Mouse (Mus musculus) MEL (cell line): ENCODE measurements around the gene Il17c.

Experiments used
- CHD1 ChIP-seq: IDR thresholded peaks from 2 replicates; pipeline ENCODE4 v1.6.1; 2012; ENCODE audit warnings: low read depth, mild to moderate bottlenecking, inconsistent platforms, low read length, improper control_type of control experiment
- CTCF ChIP-seq, 3 experiments: IDR thresholded peaks in 2 of 3; conservative IDR thresholded peaks in 1 of 3; 2 replicates each; pipeline ENCODE4 v1.5.1; 2011 to 2012; ENCODE audit warnings: low read length in 3 of 3, low read depth in 2 of 3, mild to moderate bottlenecking in 2 of 3, improper control_type of control experiment in 1 of 3, inconsistent platforms in 1 of 3, mixed read lengths in 1 of 3, moderate library complexity in 1 of 3; ENCODE audit not compliant: control insufficient read depth in 1 of 3, insufficient read depth in 1 of 3, poor library complexity in 1 of 3, severe bottlenecking in 1 of 3
- EP300 ChIP-seq, 2 experiments: IDR thresholded peaks; 2 replicates each; pipeline ENCODE4 v1.6.1; 2011; ENCODE audit warnings: improper control_type of control experiment in 2 of 2, low read length in 2 of 2, low read depth in 1 of 2, mild to moderate bottlenecking in 1 of 2
- MAFK ChIP-seq: IDR thresholded peaks from 2 replicates; pipeline ENCODE4 v1.6.1; 2011; ENCODE audit warnings: low read depth, mild to moderate bottlenecking, low read length, improper control_type of control experiment, borderline replicate concordance
- MEF2A ChIP-seq: IDR thresholded peaks from 2 replicates; pipeline ENCODE4 v1.6.1; 2014; ENCODE audit warnings: low read depth, mild to moderate bottlenecking, inconsistent platforms, low read length, improper control_type of control experiment; ENCODE audit not compliant: poor library complexity, insufficient replicate concordance, severe bottlenecking; ENCODE audit errors: extremely low read depth
- MYB ChIP-seq: IDR thresholded peaks from 2 replicates; pipeline ENCODE4 v1.6.1; 2011; ENCODE audit warnings: mild to moderate bottlenecking, low read depth, low read length, improper control_type of control experiment
- MYC ChIP-seq: IDR thresholded peaks from 2 replicates; pipeline ENCODE4 v1.6.1; 2011; ENCODE audit warnings: low read depth, mild to moderate bottlenecking, low read length, improper control_type of control experiment, moderate library complexity
- POLR2A ChIP-seq, 2 experiments: IDR thresholded peaks; 2 replicates each; pipeline ENCODE4 v1.6.1; 2011 to 2012; ENCODE audit warnings: low read length in 2 of 2, mild to moderate bottlenecking in 2 of 2, control low read depth in 1 of 2, improper control_type of control experiment in 1 of 2, low read depth in 1 of 2, moderate library complexity in 1 of 2; ENCODE audit not compliant: control insufficient read depth in 1 of 2, insufficient read depth in 1 of 2, poor library complexity in 1 of 2
- SMC3 ChIP-seq: IDR thresholded peaks from 2 replicates; pipeline ENCODE4 v1.6.1; 2011; ENCODE audit warnings: low read depth, low read length, improper control_type of control experiment
- UBTF ChIP-seq: IDR thresholded peaks from 2 replicates; pipeline ENCODE4 v1.6.1; 2012; ENCODE audit warnings: low read depth, mild to moderate bottlenecking, inconsistent platforms, low read length, improper control_type of control experiment, moderate library complexity, borderline replicate concordance; ENCODE audit not compliant: insufficient read depth
- USF1 ChIP-seq: IDR thresholded peaks from 2 replicates; pipeline ENCODE4 v1.6.1; 2014; ENCODE audit warnings: low read depth, mild to moderate bottlenecking, inconsistent platforms, low read length, improper control_type of control experiment, moderate library complexity
- ZC3H11A ChIP-seq: IDR thresholded peaks from 2 replicates; pipeline ENCODE4 v1.6.1; 2012; ENCODE audit warnings: low read depth, mild to moderate bottlenecking, inconsistent platforms, low read length, improper control_type of control experiment

- TF ChIP-seq POLR2A (IDR thresholded peaks at IDR 0.05; ENCODE audit: control insufficient read depth in 1 of 2, insufficient read depth in 1 of 2, low read depth in 1 of 2, low read length in 2 of 2, poor library complexity in 1 of 2) (no peak), SMC3 (no peak), CHD1 (no peak), MEF2A (no peak), USF1 (no peak), MYC (no peak), CTCF (IDR thresholded peaks at IDR 0.05 in 2 of 3, conservative IDR thresholded peaks at IDR 0.05 in 1 of 3; ENCODE audit: control insufficient read depth in 1 of 3, insufficient read depth in 1 of 3, low read depth in 2 of 3, low read length in 3 of 3, poor library complexity in 1 of 3, severe bottlenecking in 1 of 3) (no peak), UBTF (no peak), ZC3H11A (no peak), MYB (no peak), EP300 (IDR thresholded peaks at IDR 0.05; ENCODE audit: low read depth in 1 of 2, low read length in 2 of 2) (no peak), MAFK (no peak)
These were observed 46.5 kb upstream of the Il17c start for GRCm38 (mm10) chr8:122375320-122375719.
